Mouse (Mus musculus): ENCODE measurements around the gene Ifitm3. TPM values are rescaled to one million over a fixed set of nuclear protein-coding genes. Genes with fewer than 3 reads are reported as not detected.
"Not testable (repeated sequence)": the region's sequence is repeated elsewhere in the genome, so short reads cannot be mapped to it uniquely, and the experiment has no call there.

Gene Ifitm3
- polyA plus RNA-seq, 2 experiments, result 30.8 to 73.5 TPM

- TF ChIP-seq EP300 (IDR thresholded peaks at IDR 0.05; ENCODE audit: low read depth) (no peak), CTCF (IDR thresholded peaks at IDR 0.05; ENCODE audit: low read depth) (no peak)
- no peak overlapping the region for H3K4me2 ChIP-seq (ENCODE audit: low read depth)
- no peak overlapping the region for H3K9ac ChIP-seq (replicated peaks)
- no peaks in the 10 kb centered on the region for H3K27me3 ChIP-seq (ENCODE audit: control insufficient read depth, insufficient read depth, low read length)
- no peak for DNase-seq (ENCODE audit: low read depth in 3 of 3, low spot score in 3 of 3)
- peaks cover 0 to 7% of the 10 kb centered on the region in 2 experiments; a peak in 2 of 4 replicates for H3K4me1 ChIP-seq (replicated peaks; ENCODE audit: control insufficient read depth in 2 of 2, insufficient read depth in 2 of 2, low read length in 1 of 2)
- 19% methylated on average over 8 of the region's 8 CpGs for WGBS (ENCODE audit: insufficient replicate concordance)
- H3K27ac ChIP-seq, result no peak overlapping the region
- peak; percentile 18; the same call in 1 of the 2 replicates for ATAC-seq (ENCODE audit: insufficient read depth)
- no peaks in the 10 kb centered on the region for H3K36me3 ChIP-seq (replicated peaks; ENCODE audit: control insufficient read depth, insufficient read depth, low read depth)
- H3K9me3 ChIP-seq (ENCODE audit: control insufficient read depth, low read length), result no peaks in the 10 kb centered on the region
- H3K4me3 ChIP-seq (ENCODE audit: insufficient read depth in 1 of 2, low read depth in 2 of 2, low read length in 2 of 2), result no peak overlapping the region
Measured at GRCm38 (mm10) chr7:140981704-140982103, 28.9 kb downstream of the Ifitm3 start.

GRCm38 (mm10) chr7:140976720-140977119 lies 33.9 kb downstream of the Ifitm3 start:
- ATAC-seq (ENCODE audit: insufficient read depth); H3K9ac ChIP-seq (replicated peaks); H3K9me3 ChIP-seq (ENCODE audit: control insufficient read depth, low read length); H3K36me3 ChIP-seq (replicated peaks; ENCODE audit: control insufficient read depth, insufficient read depth, low read depth); H3K27me3 ChIP-seq (ENCODE audit: control insufficient read depth, insufficient read depth, low read length); H3K4me2 ChIP-seq (ENCODE audit: low read depth); DNase-seq (ENCODE audit: low read depth in 3 of 3, low spot score in 3 of 3); H3K27ac ChIP-seq; H3K4me3 ChIP-seq (ENCODE audit: insufficient read depth in 1 of 2, low read depth in 2 of 2, low read length in 2 of 2): not testable (repeated sequence)
- WGBS (ENCODE audit: insufficient replicate concordance), result 62% methylated on average over 9 of the region's 9 CpGs
- H3K4me1 ChIP-seq (replicated peaks; ENCODE audit: control insufficient read depth in 2 of 2, insufficient read depth in 2 of 2, low read length in 1 of 2), result peaks cover 0 to 11% of the 10 kb centered on the region in 2 experiments; a peak in 2 of 4 replicates

GRCm38 (mm10) chr7:140975465-140975864 lies 35.1 kb downstream of the Ifitm3 start:
- no peaks in the 10 kb centered on the region for H3K27me3 ChIP-seq (ENCODE audit: control insufficient read depth, insufficient read depth, low read length)
- no peak overlapping the region for H3K27ac ChIP-seq
- H3K36me3 ChIP-seq (replicated peaks; ENCODE audit: control insufficient read depth, insufficient read depth, low read depth), result no peaks in the 10 kb centered on the region
- H3K4me1 ChIP-seq (replicated peaks; ENCODE audit: control insufficient read depth in 2 of 2, insufficient read depth in 2 of 2, low read length in 1 of 2), result peaks cover 0 to 16% of the 10 kb centered on the region in 2 experiments; a peak in 2 of 4 replicates
- H3K9me3 ChIP-seq (ENCODE audit: control insufficient read depth, low read length), result no peaks in the 10 kb centered on the region
- ATAC-seq (ENCODE audit: insufficient read depth) (no peak), DNase-seq (ENCODE audit: low read depth in 3 of 3, low spot score in 3 of 3) (no peak)
- no peak overlapping the region for H3K4me3 ChIP-seq (ENCODE audit: insufficient read depth in 1 of 2, low read depth in 2 of 2, low read length in 2 of 2)
- TF ChIP-seq CTCF (IDR thresholded peaks at IDR 0.05; ENCODE audit: low read depth) (no peak), EP300 (IDR thresholded peaks at IDR 0.05; ENCODE audit: low read depth) (no peak)
- H3K9ac ChIP-seq (replicated peaks), result no peak overlapping the region
- no peak overlapping the region for H3K4me2 ChIP-seq (ENCODE audit: low read depth)
- WGBS (ENCODE audit: insufficient replicate concordance), result 52% methylated on average over 3 of the region's 3 CpGs

- DNase-seq (ENCODE audit: low read depth in 3 of 3, low spot score in 3 of 3), result no peak
- Histone ChIP-seq H3K4me1 (replicated peaks; ENCODE audit: control insufficient read depth in 2 of 2, insufficient read depth in 2 of 2, low read length in 1 of 2) (peaks cover 0 to 15% of the 10 kb centered on the region in 2 experiments; a peak in 2 of 4 replicates), H3K9me3 (ENCODE audit: control insufficient read depth, low read length) (no peaks in the 10 kb centered on the region), H3K4me3 (ENCODE audit: insufficient read depth in 1 of 2, low read depth in 2 of 2, low read length in 2 of 2) (no peak overlapping the region), H3K9ac (replicated peaks) (no peak overlapping the region), H3K4me2 (ENCODE audit: low read depth) (no peak overlapping the region), H3K36me3 (replicated peaks; ENCODE audit: control insufficient read depth, insufficient read depth, low read depth) (no peaks in the 10 kb centered on the region), H3K27me3 (ENCODE audit: control insufficient read depth, insufficient read depth, low read length) (no peaks in the 10 kb centered on the region), H3K27ac (no peak overlapping the region)
- no peak for ATAC-seq (ENCODE audit: insufficient read depth)
- 23% methylated on average over 9 of the region's 9 CpGs for WGBS (ENCODE audit: insufficient replicate concordance)
- TF ChIP-seq EP300 (IDR thresholded peaks at IDR 0.05; ENCODE audit: low read depth) (no peak), CTCF (IDR thresholded peaks at IDR 0.05; ENCODE audit: low read depth) (no peak)
Measured at GRCm38 (mm10) chr7:140974940-140975339, 35.6 kb downstream of the Ifitm3 start.

GRCm38 (mm10) chr7:140973396-140974165 lies 37.0 kb downstream of the Ifitm3 start:
- H3K27me3 ChIP-seq (ENCODE audit: control insufficient read depth, insufficient read depth, low read length), result no peaks in the 10 kb centered on the region
- H3K9ac ChIP-seq (replicated peaks), result no peak overlapping the region
- no peaks in the 10 kb centered on the region for H3K36me3 ChIP-seq (replicated peaks; ENCODE audit: control insufficient read depth, insufficient read depth, low read depth)
- no peak overlapping the region for H3K4me2 ChIP-seq (ENCODE audit: low read depth)
- TF ChIP-seq CTCF (IDR thresholded peaks at IDR 0.05; ENCODE audit: low read depth), result no peak
- no peak for TF ChIP-seq EP300 (IDR thresholded peaks at IDR 0.05; ENCODE audit: low read depth)
- DNase-seq (ENCODE audit: low read depth in 3 of 3, low spot score in 3 of 3) (no peak), ATAC-seq (ENCODE audit: insufficient read depth) (no peak)
- peaks cover 0 to 18% of the 10 kb centered on the region in 2 experiments; a peak in 2 of 4 replicates for H3K4me1 ChIP-seq (replicated peaks; ENCODE audit: control insufficient read depth in 2 of 2, insufficient read depth in 2 of 2, low read length in 1 of 2)
- H3K27ac ChIP-seq, result no peak overlapping the region
- H3K9me3 ChIP-seq (ENCODE audit: control insufficient read depth, low read length), result no peaks in the 10 kb centered on the region
- H3K4me3 ChIP-seq (ENCODE audit: insufficient read depth in 1 of 2, low read depth in 2 of 2, low read length in 2 of 2), result no peak overlapping the region
- WGBS (ENCODE audit: insufficient replicate concordance), result 52% methylated on average over 14 of the region's 14 CpGs

All from liver, embryonic 14.5 days (tissue).